Mouse (Mus musculus) kidney, embryonic 16.5 days (tissue): ENCODE results near the gene Pdia4. TPM values are rescaled to one million over a fixed set of nuclear protein-coding genes. Genes with fewer than 3 reads are reported as not detected.

Experiments used
- microRNA counts: library from miRNA; unstranded; fragments of <30 nt; microRNA quantifications from one replicate; lab custom pipeline; 2016
- microRNA-seq: library from miRNA; unstranded; fragments of <30 nt; microRNA quantifications from one replicate; pipeline ENCODE4, GENCODE M21; 2016
- polyA plus RNA-seq: library from polyadenylated mRNA; unstranded; fragments of >200 nt; fragmentation: Nextera tagmentation; extraction: Ambion mirVana; gene quantifications from 2 replicates; pipeline ENCODE4 v1.2.1, GENCODE M21; 2015

The Pdia4 gene
- polyA plus RNA-seq, 1 experiment from 2014 or later: 397 TPM

MicroRNAs within 50 kb of the gene (microRNA counts, 519-probe panel; counts per million panel counts)
- microRNA mmu-miR-704 (lab: Ali Mortazavi, UCI): 104 counts per million, percentile 35 among the panel's probes with 10 or more counts

Small RNA genes within 50 kb of the gene (microRNA-seq; reads per million reads assigned to microRNA genes)
- gene Mir704: not detected

Other genes starting within 250 kb of the Pdia4 start
- gene Ezh2, start 218.1 kb downstream of the Pdia4 start, polyA plus RNA-seq: 85.0 and 98.1 TPM in 2 replicates
- gene Zfp786, start 17.4 kb upstream of the Pdia4 start, polyA plus RNA-seq: 3.6 and 3.9 TPM in 2 replicates
- gene Zfp398, start 22.2 kb upstream of the Pdia4 start, polyA plus RNA-seq: 9.1 and 10.8 TPM in 2 replicates
- gene Zfp282, start 63.8 kb upstream of the Pdia4 start, polyA plus RNA-seq: 17.8 and 18.7 TPM in 2 replicates
- 19.4 and 20.2 TPM in 2 replicates for gene Zfp212, start 107.0 kb upstream of the Pdia4 start, polyA plus RNA-seq
- gene Zfp956, start 140.0 kb upstream of the Pdia4 start, polyA plus RNA-seq: 8.9 and 11.0 TPM in 2 replicates
- gene Zfp777, start 235.5 kb upstream of the Pdia4 start, polyA plus RNA-seq: 7.9 and 9.0 TPM in 2 replicates